Mouse (Mus musculus) WW6 (cell line): ENCODE data around the gene Fam83g.

ENCODE experiments used
- DNase-seq: peaks from one replicate; pipeline ENCODE4 v3.0.0-alpha.2; 2013; ENCODE audit warnings: low read depth, low spot score

Fam83g gene

DNA sequence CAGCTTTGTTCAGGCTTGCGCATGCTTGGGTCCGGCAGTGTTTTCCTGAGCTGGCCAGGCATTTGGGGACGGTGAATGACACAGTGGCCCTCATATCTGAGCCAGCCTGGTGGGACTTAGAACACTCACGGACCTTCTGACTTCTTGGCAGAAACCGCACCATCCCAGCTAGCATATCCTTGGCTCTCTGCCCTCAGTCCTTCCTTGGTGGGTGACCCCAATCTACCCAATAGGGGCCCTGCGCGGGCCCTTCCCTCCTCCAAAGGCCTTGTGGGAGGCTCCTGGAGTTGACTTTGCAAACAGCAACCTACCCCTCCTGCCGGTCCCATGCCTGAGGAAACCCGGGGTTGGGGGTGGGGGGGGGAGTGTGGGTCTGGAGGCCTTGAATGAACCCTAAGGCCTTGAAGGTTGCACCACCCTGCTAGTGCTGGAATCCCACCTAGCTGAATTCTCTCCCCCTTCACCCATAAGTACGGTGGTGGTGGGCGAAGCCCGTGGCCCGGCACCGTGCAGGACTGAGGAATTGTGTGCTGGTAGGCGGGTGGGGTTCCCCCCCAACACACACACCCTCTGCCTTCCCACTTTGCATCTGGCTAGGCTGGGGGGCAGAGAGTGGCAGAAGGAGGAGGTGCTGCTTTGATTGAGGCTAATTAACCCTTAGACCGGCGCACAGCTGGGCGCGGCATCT is 9.6 kb upstream of the Fam83g start:
- no peak for DNase-seq

- DNase-seq: peak; percentile 88
Observed at GRCm38 (mm10) chr11:61674839-61675159, 9.1 kb upstream of the Fam83g start.

DNA sequence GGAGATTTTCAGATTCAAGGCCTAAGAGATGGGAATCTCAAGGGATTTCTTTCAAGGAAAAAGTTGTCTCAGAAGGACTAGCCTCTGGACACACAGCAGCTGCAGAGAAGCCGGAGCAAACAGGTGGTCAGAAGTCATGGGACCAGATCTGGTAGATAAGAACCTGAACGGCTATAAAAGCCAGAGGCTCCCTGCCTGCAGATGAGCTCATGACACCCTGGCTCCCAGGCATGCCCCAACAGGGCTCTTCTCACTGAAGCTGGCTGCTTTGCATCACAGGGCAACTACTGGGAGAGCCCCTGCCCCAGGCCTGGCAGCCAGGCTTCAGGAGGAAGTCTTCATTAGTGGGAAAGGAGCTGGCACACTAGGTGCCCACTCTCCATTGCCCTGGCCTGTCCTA is 8.6 kb upstream of the Fam83g start:
- DNase-seq: no peak

DNA sequence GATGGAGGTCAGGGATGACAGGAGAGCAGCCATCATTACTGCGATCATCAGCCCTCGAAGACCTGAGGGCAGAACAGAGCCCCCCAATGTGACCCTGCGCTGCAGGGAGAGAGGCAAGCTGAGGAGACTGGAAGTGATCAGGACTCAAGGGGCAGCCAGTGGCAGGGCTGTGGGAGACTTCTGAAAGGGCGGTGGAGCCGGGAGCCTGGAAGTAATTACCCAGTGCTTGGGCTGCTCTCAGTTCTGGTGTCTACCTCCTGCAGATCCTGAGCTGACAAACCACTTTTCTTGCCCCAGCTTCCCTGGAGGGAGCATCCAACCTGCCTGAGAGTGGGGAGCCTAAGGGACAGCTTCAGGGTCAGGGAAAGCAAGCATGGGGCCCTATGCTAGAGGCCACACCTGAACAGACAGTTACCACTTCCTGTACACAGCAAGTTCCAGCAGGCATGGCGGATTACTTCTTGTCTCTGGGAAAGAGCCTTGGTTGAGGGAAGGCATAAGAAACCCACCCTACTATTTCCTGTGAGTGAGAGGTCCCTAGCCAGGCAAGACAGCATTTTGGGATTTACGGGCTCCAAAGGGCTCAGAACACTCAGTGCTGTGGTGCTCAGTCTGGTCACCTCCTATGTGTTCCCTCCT is 7.6 kb upstream of the Fam83g start:
- no peak for DNase-seq

DNA sequence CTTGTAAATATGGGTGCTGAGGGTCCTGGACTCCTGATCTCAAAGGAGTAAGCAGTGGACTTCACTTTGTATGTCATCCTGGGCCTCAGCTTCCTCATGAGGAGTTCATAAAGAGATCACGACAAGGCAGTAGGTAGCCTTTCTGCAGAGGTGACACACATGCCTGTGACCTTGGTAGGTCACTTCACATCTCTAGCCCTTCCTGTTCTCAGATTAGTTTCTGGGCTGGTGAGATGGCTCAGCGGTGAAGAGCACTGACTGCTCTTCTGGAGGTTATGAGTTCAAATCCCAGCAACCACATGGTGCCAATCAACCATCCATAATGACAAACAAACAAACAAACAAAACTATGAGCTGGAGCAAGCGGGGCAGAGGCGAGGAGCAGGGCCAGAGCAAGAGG is 6.2 kb upstream of the Fam83g start:
- no peak for DNase-seq

- no peak for DNase-seq
Observed at GRCm38 (mm10) chr11:61679091-61679866, 4.6 kb upstream of the Fam83g start.

- no peak for DNase-seq
Observed at GRCm38 (mm10) chr11:61685119-61685725, 1.3 kb downstream of the Fam83g start.

DNA sequence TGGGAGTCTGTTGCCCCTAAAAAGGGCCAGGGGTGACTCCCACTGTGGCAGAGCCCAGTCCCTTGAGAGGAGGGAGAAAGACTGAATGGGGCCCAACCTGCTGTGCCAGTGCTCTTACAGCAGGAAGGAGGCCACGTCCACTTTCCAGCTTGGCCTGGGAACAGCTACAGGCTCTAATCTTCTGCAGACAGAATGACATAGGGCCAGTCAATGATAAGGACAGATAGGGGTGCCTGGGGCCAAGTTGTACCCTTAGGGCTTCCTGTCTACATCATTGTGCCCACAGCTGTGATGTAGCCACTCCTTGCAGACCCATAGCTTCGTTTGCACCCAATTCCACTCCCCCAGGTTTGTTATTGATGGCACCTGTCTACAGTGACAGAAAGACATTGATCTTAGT is 2.2 kb downstream of the Fam83g start:
- DNase-seq: no peak

- no peak for DNase-seq
Observed at GRCm38 (mm10) chr11:61686906-61687453, 3.1 kb downstream of the Fam83g start.

DNA sequence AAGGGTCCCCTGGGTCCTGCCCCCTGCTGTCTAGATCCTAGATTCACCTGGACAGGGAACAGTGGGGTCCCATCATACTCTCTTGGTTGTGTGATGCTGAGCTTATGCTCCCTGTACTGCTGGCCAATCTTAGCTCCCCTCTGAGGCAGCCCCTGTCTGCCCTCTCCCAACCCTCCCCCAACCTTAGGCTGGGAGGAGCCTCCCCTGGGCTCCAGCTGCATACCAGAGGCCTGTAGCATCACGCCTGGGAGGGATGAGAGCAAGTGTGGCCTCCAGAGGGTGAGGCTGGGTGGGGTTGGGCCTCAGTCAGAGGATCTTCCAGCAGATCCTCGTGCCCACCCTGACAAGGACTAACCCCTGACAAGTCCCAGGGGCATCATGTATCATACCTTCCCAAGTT is 3.7 kb downstream of the Fam83g start:
- DNase-seq: no peak

GRCm38 (mm10) chr11:61692996-61693395 is 9.1 kb downstream of the Fam83g start:
- DNase-seq: no peak

GRCm38 (mm10) chr11:61698852-61699251 is 15.0 kb downstream of the Fam83g start:
- no peak for DNase-seq

GRCm38 (mm10) chr11:61699460-61699859 is 15.6 kb downstream of the Fam83g start:
- no peak for DNase-seq

GRCm38 (mm10) chr11:61699933-61700332 is 16.0 kb downstream of the Fam83g start:
- DNase-seq: no peak

DNA sequence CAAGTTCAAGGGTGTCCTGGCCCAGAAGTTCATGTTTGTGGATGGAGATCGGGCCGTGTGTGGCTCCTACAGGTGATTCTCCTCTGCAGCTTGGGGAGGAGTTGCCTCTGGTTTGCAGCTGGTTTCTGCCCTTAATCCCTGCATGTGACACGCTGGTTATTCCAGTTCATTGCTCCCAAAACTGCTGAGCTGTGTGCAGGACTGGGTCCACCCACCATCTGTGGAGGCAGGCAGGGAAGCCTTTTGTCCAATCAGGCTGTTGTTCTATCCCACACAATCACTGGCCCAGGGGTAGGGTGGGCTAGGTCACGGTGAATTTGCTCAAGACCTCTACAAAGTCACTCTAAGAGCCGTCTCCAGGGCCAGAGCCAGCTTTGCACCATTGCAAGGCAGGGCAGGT is 17.8 kb downstream of the Fam83g start:
- no peak for DNase-seq

GRCm38 (mm10) chr11:61702494-61702893 is 18.6 kb downstream of the Fam83g start:
- no peak for DNase-seq

- DNase-seq: no peak
Observed at GRCm38 (mm10) chr11:61705581-61705980, 21.7 kb downstream of the Fam83g start.

DNA sequence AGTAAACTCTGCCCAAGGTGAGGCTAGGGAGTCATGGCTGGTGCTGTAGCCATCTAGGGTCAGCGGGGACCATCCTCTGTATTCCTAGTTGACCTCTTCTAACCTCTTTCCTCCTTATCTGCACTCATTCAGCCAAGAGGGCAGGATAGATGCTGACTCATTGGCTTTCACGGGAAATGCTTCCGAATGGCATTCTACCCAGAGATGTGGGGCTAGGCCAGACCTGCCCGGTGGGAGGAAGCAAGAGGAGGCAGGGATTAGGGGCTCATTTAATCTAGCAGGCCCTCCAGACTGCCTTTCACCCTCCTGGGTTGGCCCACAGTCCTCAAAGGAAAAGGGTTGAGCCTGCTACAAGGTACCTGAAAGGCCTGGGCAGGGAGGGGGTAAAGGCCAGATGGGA is 22.3 kb downstream of the Fam83g start:
- DNase-seq: no peak

GRCm38 (mm10) chr11:61708928-61709327 is 25.0 kb downstream of the Fam83g start:
- peak; percentile 50 for DNase-seq

GRCm38 (mm10) chr11:61713157-61713855 is 29.4 kb downstream of the Fam83g start:
- peak; percentile 26 for DNase-seq

DNA sequence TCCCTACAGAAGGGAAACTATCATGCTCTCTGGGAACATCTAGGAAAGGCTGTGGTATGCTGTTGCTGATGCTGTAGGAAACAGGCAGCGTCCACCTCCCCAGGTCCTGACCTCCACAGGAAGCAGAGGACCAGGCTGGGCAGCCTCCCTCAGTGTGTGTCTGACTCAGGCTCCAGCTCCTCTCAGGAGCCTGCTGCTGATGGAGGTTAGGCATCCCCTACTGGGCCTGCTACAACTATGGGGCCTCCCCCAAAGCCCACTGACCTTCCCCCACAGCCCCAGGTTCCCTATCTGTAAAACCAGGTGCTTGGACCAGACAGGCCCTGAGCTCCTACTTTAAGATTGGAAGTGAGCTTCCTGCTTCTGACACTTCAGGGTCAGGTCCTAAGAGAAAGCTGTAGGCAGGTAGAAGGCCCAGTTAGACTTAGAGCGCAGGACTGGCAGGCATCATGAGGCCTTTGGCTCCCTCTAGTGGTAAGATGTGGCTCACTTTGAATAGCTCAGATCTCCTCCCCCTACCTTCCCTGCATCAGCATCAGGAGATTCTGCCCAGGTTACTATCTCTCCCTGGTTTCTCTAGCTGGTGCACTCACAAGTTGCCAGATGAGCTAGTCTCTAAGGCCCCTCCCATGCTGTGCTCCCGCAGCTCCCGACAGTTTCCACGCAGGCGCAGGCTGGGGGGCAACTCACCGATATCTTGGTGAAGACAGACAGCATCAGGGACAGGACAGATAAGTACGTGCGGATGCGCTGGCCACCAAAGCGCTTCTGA is 30.6 kb downstream of the Fam83g start:
- peak; percentile 77 for DNase-seq
